Mouse (Mus musculus): Measurements from ENCODE around the gene Uxs1.

Uxs1 gene

GRCm38 (mm10) chr1:43827763-43828194, at the start of gene Uxs1:
Gene Uxs1, minus strand, starts transcription at chr1:43827800.
- DNase-seq (ENCODE audit: low read depth, low spot score): peak; percentile 99

GRCm38 (mm10) chr1:43877233-43877632, 49.6 kb upstream of the Uxs1 start:
- no peak for DNase-seq (ENCODE audit: low read depth, low spot score)

- DNase-seq (ENCODE audit: low read depth, low spot score): no peak
These were observed 43.5 kb upstream of the Uxs1 start for GRCm38 (mm10) chr1:43871116-43871515.

- DNase-seq (ENCODE audit: low read depth, low spot score): peak; percentile 10
These were observed 40.9 kb upstream of the Uxs1 start for GRCm38 (mm10) chr1:43868510-43868909.

GRCm38 (mm10) chr1:43864758-43865157, 37.2 kb upstream of the Uxs1 start:
- DNase-seq (ENCODE audit: low read depth, low spot score): no peak

- peak; percentile 9 for DNase-seq (ENCODE audit: low read depth, low spot score)
These were observed 35.0 kb upstream of the Uxs1 start for GRCm38 (mm10) chr1:43862614-43863013.

GRCm38 (mm10) chr1:43858988-43859387, 31.4 kb upstream of the Uxs1 start:
- no peak for DNase-seq (ENCODE audit: low read depth, low spot score)

- no peak for DNase-seq (ENCODE audit: low read depth, low spot score)
These were observed 30.1 kb upstream of the Uxs1 start for GRCm38 (mm10) chr1:43857656-43858055.

- no peak for DNase-seq (ENCODE audit: low read depth, low spot score)
These were observed 28.0 kb upstream of the Uxs1 start for GRCm38 (mm10) chr1:43855591-43855990.

- no peak for DNase-seq (ENCODE audit: low read depth, low spot score)
These were observed 15.8 kb upstream of the Uxs1 start for GRCm38 (mm10) chr1:43843398-43843797.

- no peak for DNase-seq (ENCODE audit: low read depth, low spot score)
These were observed 9.6 kb upstream of the Uxs1 start for GRCm38 (mm10) chr1:43837236-43837635.

GRCm38 (mm10) chr1:43830096-43830495, 2.5 kb upstream of the Uxs1 start:
- no peak for DNase-seq (ENCODE audit: low read depth, low spot score)

- no peak for DNase-seq (ENCODE audit: low read depth, low spot score)
These were observed 418 bp downstream of the Uxs1 start for GRCm38 (mm10) chr1:43827002-43827762.

- no peak for DNase-seq (ENCODE audit: low read depth, low spot score)
These were observed 985 bp downstream of the Uxs1 start for GRCm38 (mm10) chr1:43826628-43827001.

- no peak for DNase-seq (ENCODE audit: low read depth, low spot score)
These were observed 4.2 kb downstream of the Uxs1 start for GRCm38 (mm10) chr1:43823406-43823805.

- DNase-seq (ENCODE audit: low read depth, low spot score): no peak
These were observed 5.0 kb downstream of the Uxs1 start for GRCm38 (mm10) chr1:43822586-43822985.

- no peak for DNase-seq (ENCODE audit: low read depth, low spot score)
These were observed 5.8 kb downstream of the Uxs1 start for GRCm38 (mm10) chr1:43821804-43822203.

- DNase-seq (ENCODE audit: low read depth, low spot score): no peak
These were observed 7.0 kb downstream of the Uxs1 start for GRCm38 (mm10) chr1:43820571-43820970.

GRCm38 (mm10) chr1:43819091-43819490, 8.5 kb downstream of the Uxs1 start:
- no peak for DNase-seq (ENCODE audit: low read depth, low spot score)

GRCm38 (mm10) chr1:43818356-43818755, 9.2 kb downstream of the Uxs1 start:
- DNase-seq (ENCODE audit: low read depth, low spot score): no peak

- DNase-seq (ENCODE audit: low read depth, low spot score): no peak
These were observed 15.8 kb downstream of the Uxs1 start for GRCm38 (mm10) chr1:43811764-43812163.

GRCm38 (mm10) chr1:43811055-43811454, 16.5 kb downstream of the Uxs1 start:
- no peak for DNase-seq (ENCODE audit: low read depth, low spot score)

GRCm38 (mm10) chr1:43809351-43809750, 18.2 kb downstream of the Uxs1 start:
- no peak for DNase-seq (ENCODE audit: low read depth, low spot score)

All from skeletal muscle tissue, adult 2 months (tissue).